Mouse (Mus musculus): ENCODE results near the gene Dhcr7. TPM values are rescaled to one million over a fixed set of nuclear protein-coding genes. Genes with fewer than 3 reads are reported as not detected.

Gene Dhcr7
- polyA plus RNA-seq, 1 experiment from 2014 or later, result 88.8 TPM

DNA sequence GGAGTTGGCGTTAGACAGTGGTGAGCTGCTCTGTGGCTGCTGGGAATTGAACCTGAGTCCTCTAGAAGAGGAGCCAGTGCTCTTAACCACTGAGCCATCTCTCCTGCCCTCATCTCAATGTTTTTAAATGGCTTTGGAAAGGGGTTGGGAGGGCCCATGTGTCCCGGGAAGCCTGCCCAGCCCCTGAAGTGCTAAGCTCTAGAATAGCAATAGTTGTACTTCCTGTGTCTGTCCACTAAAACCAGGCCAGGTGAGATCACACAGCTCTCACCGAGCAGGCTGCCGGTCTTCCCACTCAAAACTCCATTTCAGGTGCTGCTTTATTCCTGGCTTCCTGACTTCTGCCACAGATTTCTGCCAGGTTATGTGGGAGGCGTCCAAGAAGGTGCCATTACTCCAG is 17.2 kb downstream of the Dhcr7 start:
- Histone ChIP-seq H3K36me3 (ENCODE audit: control insufficient read depth, insufficient read depth, low read length) (peaks cover 11% of the 10 kb centered on the region), H3K9ac (ENCODE audit: low read length) (no peak overlapping the region), H3K4me2 (ENCODE audit: low read depth, low read length, severe bottlenecking) (no peak overlapping the region), H3K9me3 (ENCODE audit: control insufficient read depth, low read length) (no peaks in the 10 kb centered on the region), H3K27ac (ENCODE audit: low read depth, low read length) (no peak overlapping the region), H3K27me3 (ENCODE audit: control insufficient read depth, insufficient read depth, low read length) (no peaks in the 10 kb centered on the region), H3K4me3 (ENCODE audit: low read depth, low read length) (no peak overlapping the region), H3K4me1 (replicated peaks; ENCODE audit: control insufficient read depth, insufficient read depth, low read length) (no peaks in the 10 kb centered on the region)
- DNase-seq (ENCODE audit: low spot score), result no peak
- ATAC-seq (replicated peaks; ENCODE audit: low FRiP score), result no peak
- 89% methylated on average over 5 of the region's 5 CpGs for WGBS

DNA sequence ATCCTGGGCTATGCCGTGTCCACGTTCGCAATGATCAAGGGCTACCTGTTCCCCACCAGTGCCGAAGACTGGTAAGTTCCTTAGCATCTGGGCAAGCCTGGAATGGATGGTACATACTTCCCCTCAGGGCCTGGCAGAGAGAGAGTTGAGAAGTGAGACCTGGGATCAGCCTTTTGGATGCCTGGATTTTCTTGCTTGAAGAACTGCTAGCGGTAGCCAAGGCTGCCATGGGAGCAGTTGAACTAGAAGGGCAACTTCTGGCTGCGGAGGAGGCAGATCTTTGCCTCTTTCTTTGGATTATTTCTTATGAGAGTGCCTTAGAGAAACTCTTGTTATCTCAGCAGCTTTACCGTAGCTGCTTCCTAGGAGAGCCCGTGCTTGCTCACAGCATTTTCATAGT is 18.4 kb downstream of the Dhcr7 start:
- no peaks in the 10 kb centered on the region for H3K4me1 ChIP-seq (replicated peaks; ENCODE audit: control insufficient read depth, insufficient read depth, low read length)
- 96% methylated on average over 8 of the region's 8 CpGs for WGBS
- H3K36me3 ChIP-seq (ENCODE audit: control insufficient read depth, insufficient read depth, low read length), result peaks cover 21% of the 10 kb centered on the region
- no peaks in the 10 kb centered on the region for H3K27me3 ChIP-seq (ENCODE audit: control insufficient read depth, insufficient read depth, low read length)
- ATAC-seq (replicated peaks; ENCODE audit: low FRiP score), result no peak
- no peaks in the 10 kb centered on the region for H3K9me3 ChIP-seq (ENCODE audit: control insufficient read depth, low read length)
- H3K27ac ChIP-seq (ENCODE audit: low read depth, low read length), result no peak overlapping the region
- no peak overlapping the region for H3K9ac ChIP-seq (ENCODE audit: low read length)
- no peak overlapping the region for H3K4me3 ChIP-seq (ENCODE audit: low read depth, low read length)
- no peak overlapping the region for H3K4me2 ChIP-seq (ENCODE audit: low read depth, low read length, severe bottlenecking)
- DNase-seq (ENCODE audit: low spot score), result no peak

DNA sequence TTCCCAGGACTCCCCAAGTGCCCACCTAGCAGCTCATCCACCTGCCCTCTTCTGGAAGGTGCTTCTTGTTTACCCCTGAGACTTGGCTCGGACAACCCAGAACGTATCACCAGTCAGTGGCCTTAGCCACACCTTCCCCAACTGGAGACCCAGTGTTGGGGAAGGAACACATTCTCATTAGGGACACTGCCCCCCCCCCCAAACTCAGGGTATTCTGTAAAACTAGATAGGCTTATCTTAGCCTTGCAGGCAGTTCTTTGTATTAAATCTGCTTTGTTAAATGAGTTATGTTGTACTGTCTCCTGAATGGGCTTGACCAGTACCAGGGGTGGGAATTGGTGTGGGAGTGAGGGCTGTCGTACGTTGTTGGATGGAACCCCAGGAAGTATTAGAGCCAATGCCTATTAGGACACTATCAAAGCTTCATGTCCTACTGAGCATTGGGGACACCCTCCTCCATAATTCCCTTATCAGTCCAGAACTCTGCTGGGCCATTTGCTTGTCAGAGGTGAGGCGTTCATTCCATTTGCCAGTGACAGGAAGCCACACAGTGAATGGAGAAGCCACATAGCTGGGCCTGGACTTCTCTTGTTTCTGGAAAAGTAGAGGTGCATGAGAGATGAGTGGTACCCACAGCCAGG is 25.3 kb downstream of the Dhcr7 start:
- no peak overlapping the region for H3K9ac ChIP-seq (ENCODE audit: low read length)
- no peak overlapping the region for H3K4me3 ChIP-seq (ENCODE audit: low read depth, low read length)
- no peaks in the 10 kb centered on the region for H3K9me3 ChIP-seq (ENCODE audit: control insufficient read depth, low read length)
- H3K36me3 ChIP-seq (ENCODE audit: control insufficient read depth, insufficient read depth, low read length), result peaks cover 24% of the 10 kb centered on the region
- no peaks in the 10 kb centered on the region for H3K4me1 ChIP-seq (replicated peaks; ENCODE audit: control insufficient read depth, insufficient read depth, low read length)
- no peaks in the 10 kb centered on the region for H3K27me3 ChIP-seq (ENCODE audit: control insufficient read depth, insufficient read depth, low read length)
- no peak overlapping the region for H3K4me2 ChIP-seq (ENCODE audit: low read depth, low read length, severe bottlenecking)
- no peak overlapping the region for H3K27ac ChIP-seq (ENCODE audit: low read depth, low read length)
- DNase-seq (ENCODE audit: low spot score) (no peak), ATAC-seq (replicated peaks; ENCODE audit: low FRiP score) (no peak)
- 88% methylated on average over 5 of the region's 5 CpGs for WGBS

DNA sequence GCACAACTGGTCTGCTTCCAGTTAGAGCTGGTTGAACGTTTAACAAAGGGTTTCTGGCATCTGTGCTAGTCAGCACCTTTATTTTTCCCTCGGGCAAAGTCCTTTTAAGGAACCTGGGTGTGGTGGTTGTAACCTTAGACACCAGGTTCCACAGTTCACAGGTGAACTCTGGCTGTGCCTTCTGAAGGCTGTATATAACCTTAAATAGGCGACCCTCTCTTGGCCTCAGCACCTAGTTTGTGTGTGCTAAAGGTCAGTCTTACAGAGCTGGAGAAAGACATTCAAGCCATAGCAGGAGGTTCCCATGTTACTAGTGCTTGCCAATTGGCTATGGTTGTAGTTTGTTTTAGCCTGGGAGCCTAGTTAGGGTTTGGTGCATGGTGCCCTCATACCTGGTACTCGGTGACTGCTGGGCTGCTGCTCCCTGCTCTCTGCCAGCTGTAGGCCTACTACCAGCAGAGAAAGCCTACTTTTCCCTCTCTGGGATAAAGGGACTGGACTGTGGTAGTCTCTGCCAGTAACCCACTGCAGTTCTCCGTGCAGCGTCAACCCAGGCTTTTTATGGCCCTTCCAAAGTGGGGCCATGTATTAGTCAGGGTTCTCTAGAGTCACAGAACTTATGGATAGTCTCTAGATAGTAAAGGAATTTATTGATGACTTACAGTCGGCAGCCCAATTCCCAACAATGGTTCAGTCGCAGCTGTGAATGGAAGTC is 26.0 kb downstream of the Dhcr7 start:
- WGBS, result 89% methylated on average over 6 of the region's 8 CpGs
- no peak for DNase-seq (ENCODE audit: low spot score)
- Histone ChIP-seq H3K4me1 (replicated peaks; ENCODE audit: control insufficient read depth, insufficient read depth, low read length) (no peaks in the 10 kb centered on the region), H3K4me2 (ENCODE audit: low read depth, low read length, severe bottlenecking) (no peak overlapping the region), H3K9me3 (ENCODE audit: control insufficient read depth, low read length) (no peaks in the 10 kb centered on the region), H3K27ac (ENCODE audit: low read depth, low read length) (no peak overlapping the region), H3K36me3 (ENCODE audit: control insufficient read depth, insufficient read depth, low read length) (peaks cover 21% of the 10 kb centered on the region; the same call in 1 of the 2 replicates), H3K4me3 (ENCODE audit: low read depth, low read length) (no peak overlapping the region), H3K9ac (ENCODE audit: low read length) (no peak overlapping the region), H3K27me3 (ENCODE audit: control insufficient read depth, insufficient read depth, low read length) (no peaks in the 10 kb centered on the region)
- no peak for ATAC-seq (replicated peaks; ENCODE audit: low FRiP score)

DNA sequence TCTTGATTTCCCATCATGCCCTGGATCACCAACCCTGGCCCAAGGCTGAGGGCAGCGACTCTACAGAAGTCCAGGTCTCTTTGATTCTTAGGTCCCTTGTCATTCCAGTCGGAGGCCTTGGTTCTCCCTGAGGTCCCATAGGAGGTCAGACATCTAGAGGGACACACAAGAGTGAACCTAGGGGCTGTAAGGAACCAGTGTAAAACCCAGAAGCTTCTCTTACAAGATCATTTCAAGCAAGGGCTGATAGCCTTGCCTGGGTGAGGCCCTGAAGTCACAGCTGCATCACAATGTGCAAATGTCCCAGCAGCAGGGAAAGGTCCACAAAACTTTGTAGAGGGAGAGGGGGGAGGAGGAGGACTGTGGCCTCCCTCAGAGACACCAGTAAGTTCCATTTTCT is 43.6 kb downstream of the Dhcr7 start, which contains the start of gene Gm498:
Gm498 (plus strand) TSS at position 301 of the 400 bp plus-strand sequence.
- H3K9me3 ChIP-seq (ENCODE audit: control insufficient read depth, low read length), result no peaks in the 10 kb centered on the region
- ATAC-seq (replicated peaks; ENCODE audit: low FRiP score) (no peak), DNase-seq (ENCODE audit: low spot score) (no peak)
- H3K9ac ChIP-seq (ENCODE audit: low read length), result no peak within 1 kb of the TSS
- H3K36me3 ChIP-seq (ENCODE audit: control insufficient read depth, insufficient read depth, low read length), result no peaks in the 10 kb centered on the region
- H3K4me2 ChIP-seq (ENCODE audit: low read depth, low read length, severe bottlenecking), result no peak within 1 kb of the TSS
- H3K27me3 ChIP-seq (ENCODE audit: control insufficient read depth, insufficient read depth, low read length), result no peaks in the 10 kb centered on the region
- H3K27ac ChIP-seq (ENCODE audit: low read depth, low read length), result no peak within 1 kb of the TSS
- 86% methylated on average over 2 of the region's 2 CpGs for WGBS
- no peak within 1 kb of the TSS for H3K4me3 ChIP-seq (ENCODE audit: low read depth, low read length)
- H3K4me1 ChIP-seq (replicated peaks; ENCODE audit: control insufficient read depth, insufficient read depth, low read length), result no peaks in the 10 kb centered on the region

DNA sequence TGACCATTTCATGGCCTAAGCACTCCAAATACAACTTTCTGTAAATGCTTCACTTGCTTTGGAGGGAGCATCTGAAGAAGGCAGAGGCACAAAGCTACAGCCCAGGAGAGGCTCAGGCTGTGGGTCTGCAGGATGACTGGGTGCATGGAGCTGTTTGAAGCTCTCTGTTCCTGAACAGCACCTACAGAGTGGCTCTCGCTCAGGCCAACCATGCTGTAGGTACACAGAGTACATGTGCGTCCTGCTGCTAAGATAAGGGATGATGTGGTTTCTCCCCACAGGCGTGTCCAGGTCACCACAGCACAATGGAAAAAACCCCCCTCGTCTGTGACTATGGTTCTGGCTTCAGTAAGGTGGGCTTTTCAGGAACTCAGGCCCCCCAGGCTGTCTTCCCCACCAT is 45.9 kb downstream of the Dhcr7 start:
- DNase-seq (ENCODE audit: low spot score), result no peak
- ATAC-seq (replicated peaks; ENCODE audit: low FRiP score), result no peak
- Histone ChIP-seq H3K9ac (ENCODE audit: low read length) (no peak overlapping the region), H3K9me3 (ENCODE audit: control insufficient read depth, low read length) (no peaks in the 10 kb centered on the region), H3K4me3 (ENCODE audit: low read depth, low read length) (no peak overlapping the region), H3K27me3 (ENCODE audit: control insufficient read depth, insufficient read depth, low read length) (no peaks in the 10 kb centered on the region), H3K36me3 (ENCODE audit: control insufficient read depth, insufficient read depth, low read length) (no peaks in the 10 kb centered on the region), H3K4me1 (replicated peaks; ENCODE audit: control insufficient read depth, insufficient read depth, low read length) (no peaks in the 10 kb centered on the region), H3K4me2 (ENCODE audit: low read depth, low read length, severe bottlenecking) (no peak overlapping the region), H3K27ac (ENCODE audit: low read depth, low read length) (no peak overlapping the region)
- 93% methylated on average over 4 of the region's 4 CpGs for WGBS

DNA sequence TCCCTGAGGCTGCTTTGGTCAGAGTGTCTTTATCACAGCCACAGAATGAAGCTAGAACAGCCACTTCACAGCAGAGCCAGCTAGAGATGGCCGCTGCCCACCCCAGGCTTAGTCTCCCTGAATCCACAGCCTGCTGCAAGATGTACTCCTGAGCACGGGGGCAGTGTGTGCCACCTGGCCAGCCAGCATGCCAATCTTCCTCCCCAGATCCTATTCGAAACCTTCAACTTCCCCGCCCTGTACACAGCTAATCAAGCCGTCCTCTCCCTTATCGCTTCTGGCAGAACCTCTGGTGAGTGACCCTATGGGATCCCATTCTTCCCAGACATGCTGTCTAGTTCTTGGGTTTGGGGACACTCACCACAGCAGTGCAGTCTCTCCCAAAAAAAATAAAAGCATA is 60.8 kb downstream of the Dhcr7 start:
- WGBS, result 78% methylated on average over 6 of the region's 6 CpGs

DNA sequence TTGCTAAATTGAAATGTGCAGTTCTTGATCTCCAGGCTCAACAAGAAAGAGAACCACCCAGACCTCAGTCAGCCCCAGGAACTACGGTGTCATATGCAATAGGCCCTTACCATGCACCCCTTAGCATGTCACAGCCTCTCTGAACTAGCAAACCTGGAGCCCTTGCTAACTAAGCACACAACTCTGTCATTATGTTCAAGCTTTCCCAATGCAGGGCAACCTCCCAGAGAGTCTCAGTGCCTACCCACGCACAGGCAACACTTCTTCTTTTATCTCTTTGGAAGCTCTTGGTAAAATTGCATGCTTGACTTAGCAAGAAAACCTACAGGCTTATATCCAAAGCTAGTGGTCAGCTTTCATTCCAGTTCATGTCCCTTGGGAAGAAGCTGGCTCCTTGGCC is 68.2 kb downstream of the Dhcr7 start:
- Histone ChIP-seq H3K4me2 (ENCODE audit: low read depth, low read length, severe bottlenecking) (no peak overlapping the region), H3K9me3 (ENCODE audit: control insufficient read depth, low read length) (no peaks in the 10 kb centered on the region), H3K27me3 (ENCODE audit: control insufficient read depth, insufficient read depth, low read length) (no peaks in the 10 kb centered on the region), H3K27ac (ENCODE audit: low read depth, low read length) (no peak overlapping the region), H3K9ac (ENCODE audit: low read length) (no peak overlapping the region), H3K4me3 (ENCODE audit: low read depth, low read length) (no peak overlapping the region), H3K36me3 (ENCODE audit: control insufficient read depth, insufficient read depth, low read length) (no peaks in the 10 kb centered on the region), H3K4me1 (replicated peaks; ENCODE audit: control insufficient read depth, insufficient read depth, low read length) (no peaks in the 10 kb centered on the region)
- DNase-seq (ENCODE audit: low spot score) (no peak), ATAC-seq (replicated peaks; ENCODE audit: low FRiP score) (no peak)
- WGBS, result 68% methylated on average over 2 of the region's 2 CpGs

More for the DNA sequence above, 60.8 kb downstream of the Dhcr7 start:
- DNase-seq (ENCODE audit: low spot score) (no peak), ATAC-seq (replicated peaks; ENCODE audit: low FRiP score) (no peak)
- H3K36me3 ChIP-seq (ENCODE audit: control insufficient read depth, insufficient read depth, low read length), result no peaks in the 10 kb centered on the region
- H3K27me3 ChIP-seq (ENCODE audit: control insufficient read depth, insufficient read depth, low read length), result no peaks in the 10 kb centered on the region
- H3K4me1 ChIP-seq (replicated peaks; ENCODE audit: control insufficient read depth, insufficient read depth, low read length), result 0 out of 2 replicates have a peak, but pooled peaks cover 2% of the 10 kb centered on the region
- H3K4me3 ChIP-seq (ENCODE audit: low read depth, low read length), result no peak overlapping the region
- H3K4me2 ChIP-seq (ENCODE audit: low read depth, low read length, severe bottlenecking), result no peak overlapping the region
- H3K9me3 ChIP-seq (ENCODE audit: control insufficient read depth, low read length), result no peaks in the 10 kb centered on the region
- no peak overlapping the region for H3K9ac ChIP-seq (ENCODE audit: low read length)
- H3K27ac ChIP-seq (ENCODE audit: low read depth, low read length), result no peak overlapping the region

DNA sequence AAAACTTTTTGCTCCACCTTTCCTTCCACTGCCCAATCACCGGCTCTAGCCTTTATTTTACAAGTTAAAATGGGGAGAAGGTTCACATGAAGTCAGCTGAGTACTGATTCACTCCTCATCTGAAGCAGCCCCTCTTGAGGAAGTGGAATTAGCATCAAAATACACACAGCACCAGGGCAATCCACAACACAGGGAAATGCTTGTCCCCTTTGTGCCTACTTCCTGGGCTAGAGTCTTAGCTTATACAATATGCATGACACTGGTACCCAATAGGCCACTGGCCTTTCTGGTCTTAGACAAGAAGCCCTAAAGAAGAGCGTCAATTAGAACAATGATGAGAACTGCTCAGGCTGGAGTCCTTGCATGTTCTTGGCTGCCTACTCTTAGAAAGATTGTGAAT is 69.4 kb downstream of the Dhcr7 start:
- Histone ChIP-seq H3K27ac (ENCODE audit: low read depth, low read length) (no peak overlapping the region), H3K27me3 (ENCODE audit: control insufficient read depth, insufficient read depth, low read length) (no peaks in the 10 kb centered on the region), H3K4me3 (ENCODE audit: low read depth, low read length) (no peak overlapping the region), H3K9ac (ENCODE audit: low read length) (no peak overlapping the region), H3K4me1 (replicated peaks; ENCODE audit: control insufficient read depth, insufficient read depth, low read length) (no peaks in the 10 kb centered on the region), H3K9me3 (ENCODE audit: control insufficient read depth, low read length) (no peaks in the 10 kb centered on the region), H3K4me2 (ENCODE audit: low read depth, low read length, severe bottlenecking) (no peak overlapping the region), H3K36me3 (ENCODE audit: control insufficient read depth, insufficient read depth, low read length) (no peaks in the 10 kb centered on the region)
- 56% methylated on average over 2 of the region's 2 CpGs for WGBS
- DNase-seq (ENCODE audit: low spot score) (no peak), ATAC-seq (replicated peaks; ENCODE audit: low FRiP score) (no peak)

Measured in forebrain, embryonic 11.5 days (tissue).